Mouse (Mus musculus) midbrain, embryonic 13.5 days (tissue): ENCODE data around the gene Cpne5. TPM values are rescaled to one million over a fixed set of nuclear protein-coding genes. Genes with fewer than 3 reads are reported as not detected.

Experiments used
- ATAC-seq: fragments of 200-750 bp; cut with Nextera tagmentation; 2 replicates; pipeline ENCODE4 v1.8.0; 2017; ENCODE audit warnings: mild to moderate bottlenecking, moderate TSS enrichment, moderate library complexity
- H3K27ac ChIP-seq: fragments of 300-500 bp; sonication (generic); 2 replicates; pipeline ENCODE4 v1.5.1; 2015; ENCODE audit warnings: inconsistent platforms, mild to moderate bottlenecking, moderate library complexity
- H3K27me3 ChIP-seq: fragments of 300-500 bp; sonication (generic); 2 replicates; pipeline ENCODE4 v1.6.1; 2015; ENCODE audit warnings: mild to moderate bottlenecking, inconsistent platforms
- H3K36me3 ChIP-seq: fragments of 300-500 bp; sonication (generic); 2 replicates; pipeline ENCODE4 v1.6.1; 2015; ENCODE audit warnings: mild to moderate bottlenecking, inconsistent platforms
- H3K4me1 ChIP-seq: fragments of 300-500 bp; sonication (generic); replicated peaks from 2 replicates; pipeline ENCODE4 v1.6.1; 2015; ENCODE audit warnings: inconsistent platforms
- H3K4me2 ChIP-seq: fragments of 300-500 bp; sonication (generic); replicated peaks from 2 replicates; pipeline ENCODE4 v1.6.1; 2015; ENCODE audit warnings: moderate library complexity, mild to moderate bottlenecking, inconsistent platforms
- H3K4me3 ChIP-seq: fragments of 300-500 bp; sonication (generic); replicated peaks from 2 replicates; pipeline ENCODE4 v1.5.1; 2015; ENCODE audit warnings: mild to moderate bottlenecking, inconsistent platforms
- H3K9ac ChIP-seq: fragments of 300-500 bp; sonication (generic); replicated peaks from 2 replicates; pipeline ENCODE4 v1.6.1; 2015; ENCODE audit warnings: mild to moderate bottlenecking, inconsistent platforms
- H3K9me3 ChIP-seq: fragments of 300-500 bp; sonication (generic); 2 replicates; pipeline ENCODE4 v1.6.1; 2016; ENCODE audit warnings: mild to moderate bottlenecking, inconsistent platforms
- WGBS: fragments of 180-500 bp; shearing (Covaris S2); methylation state at CpG from one replicate; pipeline ENCODE4 v1.1.7; 2015; 5-methylcytosine and 5-hydroxymethylcytosine counted together
- polyA plus RNA-seq: library from polyadenylated mRNA; unstranded; fragments of >200 nt; fragmentation: Nextera tagmentation; extraction: Ambion mirVana; gene quantifications from 2 replicates; pipeline ENCODE4 v1.2.1, GENCODE M21; 2015

Gene Cpne5
- polyA plus RNA-seq, 1 experiment from 2014 or later, result 20.5 TPM

- ATAC-seq, result no peak
Observed at GRCm38 (mm10) chr17:29147273-29147672, 90.7 kb downstream of the Cpne5 start.

GRCm38 (mm10) chr17:29145101-29145500, 92.9 kb downstream of the Cpne5 start:
- ATAC-seq, result no peak

More at GRCm38 (mm10) chr17:29147273-29147672, 90.7 kb downstream of the Cpne5 start:
- Histone ChIP-seq H3K4me1 (no peaks in the 10 kb centered on the region), H3K36me3 (no peaks in the 10 kb centered on the region), H3K9ac (no peak overlapping the region), H3K9me3 (no peaks in the 10 kb centered on the region), H3K4me3 (no peak overlapping the region), H3K4me2 (no peak overlapping the region), H3K27me3 (no peaks in the 10 kb centered on the region), H3K27ac (no peak overlapping the region)
- WGBS, result 78% methylated on average over 14 of the region's 14 CpGs

GRCm38 (mm10) chr17:29143266-29143665, 94.7 kb downstream of the Cpne5 start:
- no peaks in the 10 kb centered on the region for H3K36me3 ChIP-seq
- 85% methylated on average over 8 of the region's 8 CpGs for WGBS
- no peaks in the 10 kb centered on the region for H3K27me3 ChIP-seq
- no peak overlapping the region for H3K9ac ChIP-seq
- no peaks in the 10 kb centered on the region for H3K9me3 ChIP-seq
- no peak for ATAC-seq
- no peak overlapping the region for H3K4me3 ChIP-seq
- H3K4me2 ChIP-seq, result no peak overlapping the region
- H3K4me1 ChIP-seq, result no peaks in the 10 kb centered on the region
- no peak overlapping the region for H3K27ac ChIP-seq

More at GRCm38 (mm10) chr17:29145101-29145500, 92.9 kb downstream of the Cpne5 start:
- H3K9me3 ChIP-seq, result no peaks in the 10 kb centered on the region
- H3K36me3 ChIP-seq, result no peaks in the 10 kb centered on the region
- H3K4me1 ChIP-seq, result no peaks in the 10 kb centered on the region
- H3K4me2 ChIP-seq, result no peak overlapping the region
- H3K9ac ChIP-seq, result no peak overlapping the region
- WGBS, result 93% methylated on average over 12 of the region's 12 CpGs
- no peak overlapping the region for H3K27ac ChIP-seq
- no peaks in the 10 kb centered on the region for H3K27me3 ChIP-seq
- H3K4me3 ChIP-seq, result no peak overlapping the region

GRCm38 (mm10) chr17:29141577-29141976, 96.4 kb downstream of the Cpne5 start:
- 86% methylated on average over 3 of the region's 3 CpGs for WGBS
- no peak overlapping the region for H3K4me2 ChIP-seq
- H3K27ac ChIP-seq, result no peak overlapping the region
- no peaks in the 10 kb centered on the region for H3K27me3 ChIP-seq
- H3K4me3 ChIP-seq, result no peak overlapping the region
- no peaks in the 10 kb centered on the region for H3K9me3 ChIP-seq
- H3K36me3 ChIP-seq, result no peaks in the 10 kb centered on the region
- no peaks in the 10 kb centered on the region for H3K4me1 ChIP-seq
- ATAC-seq, result no peak
- H3K9ac ChIP-seq, result no peak overlapping the region

GRCm38 (mm10) chr17:29137906-29138305, 100.1 kb downstream of the Cpne5 start:
- no peak overlapping the region for H3K4me3 ChIP-seq
- 79% methylated on average over 7 of the region's 7 CpGs for WGBS
- no peak overlapping the region for H3K4me2 ChIP-seq
- H3K36me3 ChIP-seq, result no peaks in the 10 kb centered on the region
- ATAC-seq, result no peak
- H3K27me3 ChIP-seq, result no peaks in the 10 kb centered on the region
- no peak overlapping the region for H3K9ac ChIP-seq
- no peaks in the 10 kb centered on the region for H3K9me3 ChIP-seq
- H3K4me1 ChIP-seq, result no peaks in the 10 kb centered on the region
- H3K27ac ChIP-seq, result no peak overlapping the region

- Histone ChIP-seq H3K9me3 (no peaks in the 10 kb centered on the region), H3K27me3 (no peaks in the 10 kb centered on the region), H3K4me1 (0 out of 2 replicates have a peak, but pooled peaks cover 2% of the 10 kb centered on the region), H3K4me2 (no peak overlapping the region), H3K4me3 (no peak overlapping the region), H3K27ac (no peak overlapping the region), H3K36me3 (no peaks in the 10 kb centered on the region), H3K9ac (no peak overlapping the region)
- ATAC-seq, result no peak
- 70% methylated on average over 6 of the region's 6 CpGs for WGBS
Observed at GRCm38 (mm10) chr17:29136236-29136635, 101.7 kb downstream of the Cpne5 start.

- 0 out of 2 replicates have a peak, but pooled peaks cover 2% of the 10 kb centered on the region for H3K4me1 ChIP-seq
- H3K9ac ChIP-seq, result no peak overlapping the region
- no peak overlapping the region for H3K4me2 ChIP-seq
- no peaks in the 10 kb centered on the region for H3K36me3 ChIP-seq
- 70% methylated on average over 5 of the region's 5 CpGs for WGBS
- no peak for ATAC-seq
- no peaks in the 10 kb centered on the region for H3K27me3 ChIP-seq
- H3K4me3 ChIP-seq, result no peak overlapping the region
- no peak overlapping the region for H3K27ac ChIP-seq
- H3K9me3 ChIP-seq, result no peaks in the 10 kb centered on the region
Observed at GRCm38 (mm10) chr17:29135066-29135465, 102.9 kb downstream of the Cpne5 start.

- Histone ChIP-seq H3K4me1 (0 out of 2 replicates have a peak, but pooled peaks cover 2% of the 10 kb centered on the region), H3K36me3 (no peaks in the 10 kb centered on the region), H3K9ac (no peak overlapping the region), H3K9me3 (no peaks in the 10 kb centered on the region), H3K4me3 (no peak overlapping the region), H3K27me3 (no peaks in the 10 kb centered on the region), H3K4me2 (no peak overlapping the region), H3K27ac (no peak overlapping the region)
- 52% methylated on average over 5 of the region's 5 CpGs for WGBS
- no peak for ATAC-seq
Observed at GRCm38 (mm10) chr17:29129341-29129740, 108.6 kb downstream of the Cpne5 start.

- ATAC-seq, result no peak
- 91% methylated on average over 3 of the region's 3 CpGs for WGBS
Observed at GRCm38 (mm10) chr17:29126561-29126960, 111.4 kb downstream of the Cpne5 start.

GRCm38 (mm10) chr17:29123578-29124174, 114.3 kb downstream of the Cpne5 start:
- Histone ChIP-seq H3K4me2 (no peak overlapping the region), H3K9me3 (no peaks in the 10 kb centered on the region), H3K4me3 (no peak overlapping the region), H3K27ac (no peak overlapping the region), H3K27me3 (no peaks in the 10 kb centered on the region), H3K4me1 (no peaks in the 10 kb centered on the region), H3K36me3 (no peaks in the 10 kb centered on the region), H3K9ac (no peak overlapping the region)
- ATAC-seq, result no peak
- 78% methylated on average over 6 of the region's 6 CpGs for WGBS

More at GRCm38 (mm10) chr17:29126561-29126960, 111.4 kb downstream of the Cpne5 start:
- no peaks in the 10 kb centered on the region for H3K36me3 ChIP-seq
- no peak overlapping the region for H3K9ac ChIP-seq
- H3K9me3 ChIP-seq, result no peaks in the 10 kb centered on the region
- no peak overlapping the region for H3K27ac ChIP-seq
- H3K4me3 ChIP-seq, result no peak overlapping the region
- no peaks in the 10 kb centered on the region for H3K27me3 ChIP-seq
- H3K4me1 ChIP-seq, result 0 out of 2 replicates have a peak, but pooled peaks cover 2% of the 10 kb centered on the region
- H3K4me2 ChIP-seq, result no peak overlapping the region

- no peak overlapping the region for H3K27ac ChIP-seq
- 85% methylated on average over 6 of the region's 6 CpGs for WGBS
- no peaks in the 10 kb centered on the region for H3K4me1 ChIP-seq
- H3K4me3 ChIP-seq, result no peak overlapping the region
- no peaks in the 10 kb centered on the region for H3K9me3 ChIP-seq
- no peaks in the 10 kb centered on the region for H3K27me3 ChIP-seq
- no peaks in the 10 kb centered on the region for H3K36me3 ChIP-seq
- no peak overlapping the region for H3K9ac ChIP-seq
- ATAC-seq, result no peak
- H3K4me2 ChIP-seq, result no peak overlapping the region
Observed at GRCm38 (mm10) chr17:29122817-29123216, 115.2 kb downstream of the Cpne5 start.

- Histone ChIP-seq H3K9me3 (no peaks in the 10 kb centered on the region), H3K36me3 (no peaks in the 10 kb centered on the region), H3K4me2 (no peak overlapping the region), H3K27ac (no peak overlapping the region), H3K27me3 (no peaks in the 10 kb centered on the region), H3K4me1 (no peaks in the 10 kb centered on the region), H3K4me3 (no peak overlapping the region), H3K9ac (no peak overlapping the region)
- WGBS, result 49% methylated on average over 12 of the region's 12 CpGs
- ATAC-seq, result no peak
Observed at GRCm38 (mm10) chr17:29120666-29121065, 117.3 kb downstream of the Cpne5 start.

- no peak for ATAC-seq
- Histone ChIP-seq H3K9ac (no peak overlapping the region), H3K4me1 (no peaks in the 10 kb centered on the region), H3K4me3 (no peak overlapping the region), H3K27ac (no peak overlapping the region), H3K4me2 (no peak overlapping the region), H3K36me3 (no peaks in the 10 kb centered on the region), H3K27me3 (no peaks in the 10 kb centered on the region), H3K9me3 (no peaks in the 10 kb centered on the region)
- WGBS, result 74% methylated on average over 5 of the region's 5 CpGs
Observed at GRCm38 (mm10) chr17:29118057-29118456, 119.9 kb downstream of the Cpne5 start.
